ENCODE assay signal across 10 mouse cellular contexts in the genomic region with DNA sequence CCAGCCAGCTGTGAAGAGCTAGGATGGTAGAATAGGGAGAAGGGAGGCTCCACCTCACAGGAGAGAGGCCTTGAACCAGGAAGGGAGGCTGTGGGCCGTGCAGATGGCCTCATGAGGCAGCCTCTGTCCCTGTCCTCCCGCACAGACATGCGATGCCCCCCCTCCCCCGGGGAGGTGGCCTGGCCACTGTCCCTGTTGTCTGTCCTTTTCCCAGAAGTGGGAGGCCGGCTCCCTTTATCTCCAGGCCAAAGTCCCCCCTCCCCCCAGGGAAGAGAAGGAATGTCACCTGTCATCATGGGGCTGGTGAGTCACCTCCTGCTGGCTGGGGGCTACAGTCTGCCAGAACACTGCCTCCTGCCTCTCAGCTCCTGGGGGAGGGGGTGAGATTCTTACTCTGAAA.
A peak's percentile ranks its signal among the peaks of the same experiment; 100 is the strongest.
DNase-seq lines count a peak whose midpoint lies in the region; ATAC-seq lines count a peak whose summit lies in the region.
"Had no signal": no experiment of that assay in that cellular context is flagged by ENCODE, and none has a peak within 500 bp of the region (broad histone marks: within the 10 kb centered on the region; RNA-seq: fewer than 3 reads in every experiment).

No protein-coding gene starts in this region.

- no peak overlapping the region for H3K9ac ChIP-seq in midbrain, embryonic 15.5 days
- no peak overlapping the region; the same call in 1 of the 2 replicates for H3K9ac ChIP-seq in heart, embryonic 15.5 days
- H3K9ac ChIP-seq: liver, embryonic 14.5 days had no signal

- peaks cover 37% of the 10 kb centered on the region for H3K4me1 ChIP-seq in midbrain, embryonic 10.5 days
- H3K4me1 ChIP-seq in midbrain, embryonic 15.5 days = peaks cover under 1% of the 10 kb centered on the region
- peaks cover 49% of the 10 kb centered on the region for H3K4me1 ChIP-seq in heart, embryonic 15.5 days (replicated peaks)

- no peaks in the 10 kb centered on the region for H3K27me3 ChIP-seq in midbrain, embryonic 10.5 days (ENCODE audit: low read depth, poor library complexity, severe bottlenecking)
- H3K27me3 ChIP-seq in midbrain, embryonic 15.5 days (replicated peaks) = no peaks in the 10 kb centered on the region
- no peaks in the 10 kb centered on the region for H3K27me3 ChIP-seq in heart, embryonic 15.5 days

- WGBS in midbrain, embryonic 10.5 days = 61% methylated on average over 5 of the region's 5 CpGs
- whole genome bisulfite sequencing in midbrain, embryonic 15.5 days = 57% methylated on average over 5 of the region's 5 CpGs
- 17% methylated on average over 5 of the region's 5 CpGs for WGBS in heart, embryonic 15.5 days

- intact Hi-C loops in left cerebral cortex, postnatal 14 days (cut with DNase I) = no loop called here

- no peak overlapping the region for H3K4me3 ChIP-seq in midbrain, embryonic 10.5 days
- H3K4me3 ChIP-seq in midbrain, embryonic 15.5 days = no peak overlapping the region
- no peak overlapping the region for H3K4me3 ChIP-seq in heart, embryonic 15.5 days

- H3K27ac ChIP-seq in midbrain, embryonic 10.5 days (replicated peaks) = peak overlapping the region; percentile 58; the same call in 1 of the 2 replicates
- H3K27ac ChIP-seq in midbrain, embryonic 15.5 days = no peak overlapping the region
- peak overlapping the region; percentile 49 for H3K27ac ChIP-seq in heart, embryonic 15.5 days
- H3K27ac ChIP-seq: liver, embryonic 14.5 days had no signal

- H3K9me3 ChIP-seq in midbrain, embryonic 10.5 days (replicated peaks) = no peaks in the 10 kb centered on the region
- no peaks in the 10 kb centered on the region for H3K9me3 ChIP-seq in midbrain, embryonic 15.5 days
- H3K9me3 ChIP-seq in heart, embryonic 15.5 days (replicated peaks) = no peaks in the 10 kb centered on the region

- H3K36me3 ChIP-seq in midbrain, embryonic 10.5 days = no peaks in the 10 kb centered on the region
- no peaks in the 10 kb centered on the region for H3K36me3 ChIP-seq in midbrain, embryonic 15.5 days (replicated peaks)
- no peaks in the 10 kb centered on the region for H3K36me3 ChIP-seq in heart, embryonic 15.5 days

- H3K4me2 ChIP-seq in midbrain, embryonic 15.5 days = no peak overlapping the region
- peak overlapping the region; percentile 10; the same call in 1 of the 2 replicates for H3K4me2 ChIP-seq in heart, embryonic 15.5 days

- no peak for ATAC-seq in midbrain, embryonic 15.5 days (replicated peaks)
- peak; percentile 27; the same call in 1 of the 2 replicates for ATAC-seq in heart, embryonic 15.5 days (replicated peaks; ENCODE audit: insufficient number of reproducible peaks, insufficient read depth, low FRiP score, low read depth)

- no peak for DNase-seq in midbrain, embryonic 10.5 days (ENCODE audit: low spot score)
- peak; percentile 74 to 82 for DNase-seq in adrenal gland, postnatal 36 days
- peak; percentile 83 for DNase-seq in skeletal muscle tissue, adult 2 months (ENCODE audit: low read depth, low spot score)
- DNase-seq in left cerebral cortex, postnatal 14 days (ENCODE audit: low spot score in 2 of 2) = no peak
- DNase-seq in layer of hippocampus, adult 11-12 months (ENCODE audit: low spot score) = no peak
- DNase-seq: cerebellum, adult 18-20 months; kidney, adult 18-20 months had no signal

Comparison
In these comparisons a context has a peak if more than half of its experiments do, and no peak if none do; other contexts are left out.
1. DNase-seq: peak in adrenal gland, postnatal 36 days (2 of 2) and skeletal muscle tissue, adult 2 months (single experiment); none in midbrain, embryonic 10.5 days (single experiment), left cerebral cortex, postnatal 14 days (0 of 2) and layer of hippocampus, adult 11-12 months (single experiment).